Mouse (Mus musculus): ENCODE results near the gene Polr3b.

DNA sequence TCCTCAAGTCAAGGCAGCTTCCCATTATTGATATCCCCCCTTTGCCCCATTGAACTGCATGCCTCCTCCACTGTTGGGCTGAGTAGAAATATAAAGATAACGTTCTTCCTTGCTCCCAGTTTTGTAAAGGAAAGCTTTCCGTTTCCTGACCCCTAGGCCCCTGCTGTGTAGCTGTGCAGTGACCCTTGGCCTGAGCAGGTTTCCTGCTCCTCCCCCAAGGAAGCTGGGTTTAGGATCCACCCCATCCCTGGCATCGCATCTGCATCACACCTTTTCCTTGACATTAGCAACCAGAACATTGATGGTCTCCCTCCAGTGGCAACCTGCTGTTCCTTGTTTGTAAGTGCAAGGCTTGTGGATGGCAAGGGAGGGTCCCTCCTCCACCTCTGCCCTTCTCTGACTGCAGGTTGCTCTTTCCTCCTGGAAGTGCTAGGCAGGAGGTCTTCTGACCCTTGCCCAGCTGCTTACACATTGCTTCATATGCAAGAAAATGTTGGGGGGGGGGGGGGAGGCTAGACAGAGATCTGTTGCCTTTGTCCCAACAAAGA is 43.7 kb downstream of the Polr3b start:
- TF ChIP-seq GATA1 (IDR thresholded peaks at IDR 0.05; ENCODE audit: borderline replicate concordance, low read length) (no peak), FLI1 (IDR thresholded peaks at IDR 0.05; ENCODE audit: low read length) (no peak)

Data from megakaryocyte, embryonic 14.5 days (primary cell).